Mouse (Mus musculus) spleen, adult 2 months (tissue): ENCODE results near the gene Myh6. TPM values are rescaled to one million over a fixed set of nuclear protein-coding genes. Genes with fewer than 3 reads are reported as not detected.

Experiments used
- DNase-seq, 2 experiments: peaks; one replicate each; pipeline versions ENCODE4 v3.0.0 to v3.0.0-alpha.2; 2012 to 2021; ENCODE audit warnings: low spot score in 2 of 2, low read depth in 1 of 2
- H3K27ac ChIP-seq: fragments of 200-500 bp; 2 replicates; pipeline ENCODE4 v1.5.1; 2012; ENCODE audit warnings: low read length, inconsistent platforms; ENCODE audit not compliant: insufficient read depth
- H3K27me3 ChIP-seq: fragments of 200-500 bp; 2 replicates; pipeline ENCODE4 v1.6.1; 2012; ENCODE audit warnings: mild to moderate bottlenecking, moderate library complexity, low read length, inconsistent platforms; ENCODE audit not compliant: control insufficient read depth, insufficient read depth
- H3K36me3 ChIP-seq: fragments of 200-500 bp; 2 replicates; pipeline ENCODE4 v1.6.1; 2012; ENCODE audit warnings: mild to moderate bottlenecking, low read length, inconsistent platforms; ENCODE audit not compliant: control insufficient read depth, insufficient read depth
- H3K4me1 ChIP-seq: fragments of 200-500 bp; 2 replicates; pipeline ENCODE4 v1.6.1; 2011; ENCODE audit warnings: inconsistent platforms; ENCODE audit not compliant: control insufficient read depth, insufficient read depth, insufficient read length
- H3K4me3 ChIP-seq: fragments of 200-500 bp; 2 replicates; pipeline ENCODE4 v1.5.1; 2011; ENCODE audit warnings: mild to moderate bottlenecking, inconsistent platforms; ENCODE audit not compliant: insufficient read depth, insufficient read length; ENCODE audit errors: extremely low read depth
- CTCF ChIP-seq: fragments of 200-500 bp; IDR thresholded peaks from 2 replicates; pipeline ENCODE4 v1.5.1; 2011; ENCODE audit warnings: mild to moderate bottlenecking, inconsistent platforms; ENCODE audit not compliant: insufficient read depth, insufficient read length, insufficient replicate concordance; ENCODE audit errors: extremely low read depth
- POLR2A ChIP-seq: fragments of 200-500 bp; IDR thresholded peaks from 2 replicates; pipeline ENCODE4 v1.6.1; 2011; ENCODE audit warnings: low read depth, low read length, inconsistent platforms
- WGBS: fragments of 180-500 bp; shearing (Covaris S2); methylation state at CpG from one replicate; pipeline ENCODE4 v1.1.7; 2018; 5-methylcytosine and 5-hydroxymethylcytosine counted together
- polyA plus RNA-seq: library from polyadenylated mRNA; depleted of rRNA; stranded (reverse); fragments of >200 nt; gene quantifications from 2 replicates; pipeline ENCODE4 v1.2.3, GENCODE M21; 2012

The Myh6 gene
- polyA plus RNA-seq, 1 experiment: 0.61 TPM

- H3K4me3 ChIP-seq: no peak overlapping the region
- DNase-seq: no peak
- TF ChIP-seq CTCF: no peak
- TF ChIP-seq POLR2A: no peak
- H3K4me1 ChIP-seq: no peaks in the 10 kb centered on the region
- H3K27ac ChIP-seq: no peak overlapping the region
- no peaks in the 10 kb centered on the region for H3K27me3 ChIP-seq
- no peaks in the 10 kb centered on the region for H3K36me3 ChIP-seq
Observed at GRCm38 (mm10) chr14:54968344-54968743, 1.6 kb upstream of the Myh6 start.

GRCm38 (mm10) chr14:54967874-54968273 is 1.1 kb upstream of the Myh6 start:
- WGBS: 94% methylated on average over 3 of the region's 3 CpGs
- Histone ChIP-seq H3K27me3 (no peaks in the 10 kb centered on the region), H3K27ac (no peak overlapping the region), H3K36me3 (no peaks in the 10 kb centered on the region), H3K4me1 (no peaks in the 10 kb centered on the region), H3K4me3 (no peak overlapping the region)
- DNase-seq: no peak
- TF ChIP-seq CTCF (no peak), POLR2A (no peak)

- DNase-seq: no peak
- 73% methylated on average over 6 of the region's 6 CpGs for WGBS
- H3K4me3 ChIP-seq: no peak overlapping the region
- TF ChIP-seq POLR2A (no peak), CTCF (no peak)
- H3K27me3 ChIP-seq: no peaks in the 10 kb centered on the region
- H3K36me3 ChIP-seq: no peaks in the 10 kb centered on the region
- no peak overlapping the region for H3K27ac ChIP-seq
- no peaks in the 10 kb centered on the region; the same call in none of the 2 replicates for H3K4me1 ChIP-seq
Observed at GRCm38 (mm10) chr14:54965631-54966030, 1.1 kb downstream of the Myh6 start.

DNA sequence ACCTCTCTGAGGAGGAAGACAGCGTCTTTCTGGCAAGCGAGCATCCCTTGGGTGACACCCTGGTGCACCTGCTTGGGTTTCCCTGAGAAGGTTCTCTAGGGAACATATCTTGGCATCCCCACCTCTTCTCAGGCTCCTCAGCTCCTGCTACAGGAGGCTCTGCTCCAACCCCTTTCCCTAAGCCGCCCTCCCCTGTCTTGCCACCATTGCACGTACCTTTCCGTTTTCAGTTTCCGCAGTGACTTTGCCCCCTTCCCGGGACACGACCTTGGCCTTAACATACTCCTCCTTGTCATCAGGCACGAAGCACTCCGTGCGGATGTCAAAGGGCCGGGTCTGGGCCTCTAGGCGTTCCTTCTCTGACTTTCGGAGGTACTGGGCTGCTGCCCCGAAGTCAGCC is 1.7 kb downstream of the Myh6 start:
- DNase-seq: no peak
- no peak overlapping the region for H3K27ac ChIP-seq
- H3K4me1 ChIP-seq: no peaks in the 10 kb centered on the region; the same call in none of the 2 replicates
- H3K27me3 ChIP-seq: no peaks in the 10 kb centered on the region
- TF ChIP-seq POLR2A (no peak), CTCF (no peak)
- no peaks in the 10 kb centered on the region for H3K36me3 ChIP-seq
- 86% methylated on average over 15 of the region's 15 CpGs for WGBS
- H3K4me3 ChIP-seq: no peak overlapping the region

GRCm38 (mm10) chr14:54963727-54964126 is 3.0 kb downstream of the Myh6 start:
- Histone ChIP-seq H3K4me1 (no peaks in the 10 kb centered on the region; the same call in none of the 2 replicates), H3K4me3 (no peak overlapping the region), H3K27me3 (no peaks in the 10 kb centered on the region), H3K36me3 (no peaks in the 10 kb centered on the region), H3K27ac (no peak overlapping the region)
- WGBS: 88% methylated on average over 11 of the region's 11 CpGs
- no peak for TF ChIP-seq CTCF
- TF ChIP-seq POLR2A: no peak
- DNase-seq: no peak

DNA sequence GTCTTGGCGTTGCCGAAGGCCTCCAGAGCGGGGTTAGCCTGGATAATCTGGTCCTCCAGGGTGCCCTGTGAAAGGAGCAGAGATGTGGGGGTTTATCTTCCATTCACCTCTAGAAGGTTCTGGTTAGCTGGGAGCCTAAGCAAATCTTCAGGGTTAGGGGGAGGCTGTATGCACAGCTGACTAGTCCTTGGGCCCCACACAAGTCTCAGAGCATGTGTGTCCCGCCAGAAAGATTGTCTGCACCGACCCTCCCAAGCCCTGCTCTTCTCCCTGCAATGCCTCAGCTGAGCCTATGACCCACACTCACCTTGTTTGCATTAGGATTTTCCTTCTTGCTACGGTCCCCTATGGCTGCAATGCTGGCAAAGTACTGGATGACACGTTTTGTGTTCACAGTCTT is 4.0 kb downstream of the Myh6 start:
- no peaks in the 10 kb centered on the region; the same call in none of the 2 replicates for H3K4me1 ChIP-seq
- no peak for DNase-seq
- WGBS: 88% methylated on average over 7 of the region's 7 CpGs
- H3K4me3 ChIP-seq: no peak overlapping the region
- H3K27me3 ChIP-seq: no peaks in the 10 kb centered on the region
- TF ChIP-seq POLR2A: no peak
- no peak for TF ChIP-seq CTCF
- H3K27ac ChIP-seq: no peak overlapping the region
- no peaks in the 10 kb centered on the region for H3K36me3 ChIP-seq

DNA sequence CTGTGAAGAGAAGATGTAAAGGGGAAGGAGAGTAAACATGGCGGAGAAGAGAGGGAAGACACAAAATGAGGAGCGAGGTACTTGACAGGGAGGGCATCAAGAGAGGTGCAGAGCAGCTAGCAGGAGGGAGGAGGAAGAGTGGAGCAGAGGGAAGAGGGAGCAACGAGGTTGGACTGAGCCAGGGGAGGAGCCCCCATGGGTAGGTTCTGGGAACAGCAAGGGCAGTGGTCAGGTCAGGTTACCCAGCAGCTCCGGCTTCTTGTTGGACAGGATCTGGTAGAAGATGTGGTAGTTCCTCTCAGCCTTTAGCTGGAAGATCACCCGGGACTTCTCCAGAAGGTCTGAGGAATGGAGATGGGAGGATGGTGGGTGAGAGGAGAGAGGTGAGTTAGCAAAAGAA is 5.2 kb downstream of the Myh6 start:
- no peak overlapping the region for H3K4me3 ChIP-seq
- WGBS: 78% methylated on average over 5 of the region's 5 CpGs
- no peak overlapping the region for H3K27ac ChIP-seq
- no peak for DNase-seq
- no peaks in the 10 kb centered on the region for H3K27me3 ChIP-seq
- no peaks in the 10 kb centered on the region; the same call in none of the 2 replicates for H3K4me1 ChIP-seq
- H3K36me3 ChIP-seq: no peaks in the 10 kb centered on the region
- no peak for TF ChIP-seq POLR2A
- no peak for TF ChIP-seq CTCF
